Mouse (Mus musculus): Measurements from ENCODE around the gene Vmn2r89. TPM values are rescaled to one million over a fixed set of nuclear protein-coding genes. Genes with fewer than 3 reads are reported as not detected.
"Not testable (repeated sequence)": the region's sequence is repeated elsewhere in the genome, so short reads cannot be mapped to it uniquely, and the experiment has no call there.

The Vmn2r89 gene
- polyA plus RNA-seq (2015; fragmentation: Nextera tagmentation; extraction: Ambion mirVana) = not detected in 2 replicates

DNA sequence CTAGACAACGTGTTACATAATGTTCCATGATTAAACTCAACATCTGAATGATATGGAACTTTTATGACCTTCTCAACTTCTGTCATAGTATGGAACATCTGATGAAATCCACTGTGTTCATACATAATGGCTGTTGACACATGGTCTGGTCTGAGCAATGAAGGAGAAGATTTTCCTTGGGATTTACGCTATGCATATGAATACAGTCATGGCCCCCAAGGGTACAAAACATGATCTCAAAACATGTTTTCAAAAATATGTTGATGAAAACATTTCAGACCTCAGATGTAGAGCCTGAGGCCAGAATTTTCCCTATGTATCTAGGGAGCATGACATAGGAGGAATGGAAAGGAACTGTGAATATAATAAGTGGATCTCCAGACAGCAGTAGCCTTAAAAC, at the start of gene Vmn2r89:
TSS of gene Vmn2r89 (plus strand) at position 301 of the 400 bp plus-strand sequence.
- not testable (repeated sequence) for H3K27me3 ChIP-seq; H3K4me1 ChIP-seq; H3K36me3 ChIP-seq; ATAC-seq (ENCODE audit: low FRiP score, low read depth); H3K27ac ChIP-seq; H3K4me2 ChIP-seq (replicated peaks); H3K9me3 ChIP-seq; H3K4me3 ChIP-seq; H3K9ac ChIP-seq
- 86% methylated on average over 2 of the region's 2 CpGs for WGBS

- Histone ChIP-seq H3K9ac (no peak within 1 kb of the TSS), H3K9me3 (no peaks in the 10 kb centered on the region), H3K27ac (no peak within 1 kb of the TSS), H3K36me3 (no peaks in the 10 kb centered on the region), H3K4me2 (replicated peaks) (no peak within 1 kb of the TSS), H3K27me3 (no peaks in the 10 kb centered on the region), H3K4me1 (no peaks in the 10 kb centered on the region), H3K4me3 (no peak within 1 kb of the TSS)
- WGBS = 81% methylated on average over 1 of the region's 1 CpGs
- ATAC-seq (ENCODE audit: low FRiP score, low read depth) = no peak
Measured at GRCm38 (mm10) chr14:51410520-51410919, 41.1 kb upstream of the Vmn2r89 start, which contains the start of gene Vmn2r88. Vmn2r88 (plus strand) TSS chr14:51410820.

DNA sequence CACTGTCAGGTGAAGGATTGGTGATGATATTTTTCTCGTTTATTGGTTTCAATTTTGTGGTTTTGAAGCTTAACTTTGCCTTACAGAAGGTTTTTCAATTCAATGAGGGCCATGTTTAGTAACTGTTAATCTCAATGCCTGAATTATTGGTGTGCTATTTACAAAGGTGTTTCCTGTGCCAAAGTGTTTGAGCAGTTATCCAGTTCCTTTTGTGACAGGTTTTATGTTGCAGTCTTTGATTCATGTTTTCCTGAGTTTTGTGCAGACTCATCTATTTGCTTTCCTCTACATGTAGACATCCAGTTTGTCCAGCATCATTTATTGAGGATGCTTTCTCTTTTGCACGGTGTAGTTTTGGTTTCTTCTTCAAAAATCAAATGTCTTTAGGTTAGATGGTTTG, 27.8 kb upstream of the Vmn2r89 start:
- no peaks in the 10 kb centered on the region for H3K4me1 ChIP-seq
- H3K27me3 ChIP-seq = no peaks in the 10 kb centered on the region
- no peak overlapping the region for H3K9ac ChIP-seq
- no peak overlapping the region for H3K4me3 ChIP-seq
- WGBS = 46% methylated on average over 2 of the region's 2 CpGs
- ATAC-seq (ENCODE audit: low FRiP score, low read depth) = no peak
- no peak overlapping the region for H3K4me2 ChIP-seq (replicated peaks)
- no peaks in the 10 kb centered on the region for H3K36me3 ChIP-seq
- H3K9me3 ChIP-seq = no peaks in the 10 kb centered on the region; the same call in 1 of the 2 replicates
- H3K27ac ChIP-seq = no peak overlapping the region

- not testable (repeated sequence) for H3K4me3 ChIP-seq; H3K4me1 ChIP-seq; H3K9me3 ChIP-seq; ATAC-seq (ENCODE audit: low FRiP score, low read depth); H3K9ac ChIP-seq; H3K36me3 ChIP-seq; H3K27ac ChIP-seq; H3K4me2 ChIP-seq (replicated peaks); H3K27me3 ChIP-seq
Measured at GRCm38 (mm10) chr14:51430138-51430537, 21.5 kb upstream of the Vmn2r89 start.

DNA sequence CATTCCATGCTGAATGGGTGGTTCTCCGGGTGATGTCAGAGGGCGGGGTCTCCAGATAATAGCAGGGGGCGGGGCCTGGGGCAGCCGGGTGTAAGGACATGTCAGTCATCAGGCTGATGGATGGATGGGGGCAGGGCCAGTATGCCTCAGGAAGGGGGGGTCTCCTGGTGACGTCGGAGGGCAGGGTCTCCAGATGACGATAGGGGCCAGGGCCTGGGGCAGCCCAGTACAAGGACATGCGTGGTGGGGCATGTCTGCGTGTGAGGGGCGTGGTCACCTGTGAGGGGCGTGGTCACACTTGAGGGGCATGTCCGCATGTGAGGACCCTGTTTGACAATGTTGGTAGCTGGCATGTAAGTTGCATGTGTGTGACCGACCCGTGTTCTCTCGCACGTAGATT, 17.1 kb upstream of the Vmn2r89 start:
- H3K36me3 ChIP-seq = no peaks in the 10 kb centered on the region
- no peak overlapping the region for H3K9ac ChIP-seq
- H3K4me1 ChIP-seq = no peaks in the 10 kb centered on the region
- no peak overlapping the region for H3K4me2 ChIP-seq (replicated peaks)
- H3K27me3 ChIP-seq = no peaks in the 10 kb centered on the region
- H3K27ac ChIP-seq = no peak overlapping the region
- no peak overlapping the region for H3K4me3 ChIP-seq
- no peak for ATAC-seq (ENCODE audit: low FRiP score, low read depth)
- H3K9me3 ChIP-seq = peaks cover 19% of the 10 kb centered on the region
- 90% methylated on average over 16 of the region's 16 CpGs for WGBS

DNA sequence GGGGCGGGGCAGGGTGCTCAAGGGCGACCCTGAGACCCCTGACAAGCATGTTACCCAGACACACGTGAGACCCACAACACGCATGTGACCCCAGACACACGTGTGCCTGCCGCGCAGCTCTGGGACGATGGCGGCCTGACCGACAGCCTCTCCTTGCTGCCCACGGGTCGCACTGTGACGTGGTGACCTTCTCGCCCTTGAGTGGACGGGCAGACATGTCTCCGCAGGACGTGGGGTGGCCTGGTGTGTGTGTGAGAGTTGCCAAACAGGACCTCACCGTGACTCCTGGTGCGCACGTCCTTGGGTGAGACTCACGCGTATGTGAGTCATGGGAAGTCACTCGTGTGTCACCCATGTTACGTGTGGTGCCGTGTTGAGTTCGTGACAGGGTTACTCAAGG, 16.6 kb upstream of the Vmn2r89 start:
- Histone ChIP-seq H3K4me1 (no peaks in the 10 kb centered on the region), H3K36me3 (no peaks in the 10 kb centered on the region), H3K27me3 (no peaks in the 10 kb centered on the region), H3K9me3 (peaks cover 19% of the 10 kb centered on the region), H3K9ac (no peak overlapping the region), H3K4me3 (no peak overlapping the region), H3K4me2 (replicated peaks) (no peak overlapping the region), H3K27ac (no peak overlapping the region)
- ATAC-seq (ENCODE audit: low FRiP score, low read depth) = no peak
- WGBS = 97% methylated on average over 26 of the region's 26 CpGs

GRCm38 (mm10) chr14:51438955-51439354, 12.7 kb upstream of the Vmn2r89 start:
- H3K4me3 ChIP-seq = no peak overlapping the region
- H3K9ac ChIP-seq = no peak overlapping the region
- H3K4me2 ChIP-seq (replicated peaks) = no peak overlapping the region
- H3K9me3 ChIP-seq = peaks cover 19% of the 10 kb centered on the region
- H3K4me1 ChIP-seq = no peaks in the 10 kb centered on the region
- 76% methylated on average over 4 of the region's 4 CpGs for WGBS
- ATAC-seq (ENCODE audit: low FRiP score, low read depth) = no peak
- no peaks in the 10 kb centered on the region for H3K36me3 ChIP-seq
- H3K27me3 ChIP-seq = no peaks in the 10 kb centered on the region
- no peak overlapping the region for H3K27ac ChIP-seq

- H3K4me1 ChIP-seq; ATAC-seq (ENCODE audit: low FRiP score, low read depth); H3K4me2 ChIP-seq (replicated peaks); H3K36me3 ChIP-seq; H3K9ac ChIP-seq; H3K27me3 ChIP-seq; H3K4me3 ChIP-seq; H3K9me3 ChIP-seq; H3K27ac ChIP-seq: not testable (repeated sequence)
- WGBS = 84% methylated on average over 10 of the region's 10 CpGs
Measured at GRCm38 (mm10) chr14:51480278-51480677, 28.6 kb downstream of the Vmn2r89 start.

- H3K4me2 ChIP-seq (replicated peaks); H3K9ac ChIP-seq; H3K27me3 ChIP-seq; H3K9me3 ChIP-seq; H3K4me3 ChIP-seq; H3K4me1 ChIP-seq; ATAC-seq (ENCODE audit: low FRiP score, low read depth); H3K27ac ChIP-seq; H3K36me3 ChIP-seq: not testable (repeated sequence)
- WGBS = 84% methylated on average over 12 of the region's 12 CpGs
Measured at GRCm38 (mm10) chr14:51481332-51482015, 29.8 kb downstream of the Vmn2r89 start.

- Histone ChIP-seq H3K4me2 (replicated peaks) (no peak overlapping the region), H3K36me3 (no peaks in the 10 kb centered on the region), H3K9ac (no peak overlapping the region), H3K27me3 (no peaks in the 10 kb centered on the region), H3K4me3 (no peak overlapping the region), H3K27ac (no peak overlapping the region), H3K9me3 (no peaks in the 10 kb centered on the region), H3K4me1 (no peaks in the 10 kb centered on the region)
- WGBS = 73% methylated on average over 5 of the region's 5 CpGs
- ATAC-seq (ENCODE audit: low FRiP score, low read depth) = no peak
Measured at GRCm38 (mm10) chr14:51482051-51482715, 30.5 kb downstream of the Vmn2r89 start.

GRCm38 (mm10) chr14:51482971-51483381, 31.3 kb downstream of the Vmn2r89 start:
- whole genome bisulfite sequencing = 79% methylated on average over 10 of the region's 10 CpGs
- H3K9ac ChIP-seq; ATAC-seq (ENCODE audit: low FRiP score, low read depth); H3K4me1 ChIP-seq; H3K36me3 ChIP-seq; H3K27ac ChIP-seq; H3K4me3 ChIP-seq; H3K9me3 ChIP-seq; H3K27me3 ChIP-seq; H3K4me2 ChIP-seq (replicated peaks): not testable (repeated sequence)

DNA sequence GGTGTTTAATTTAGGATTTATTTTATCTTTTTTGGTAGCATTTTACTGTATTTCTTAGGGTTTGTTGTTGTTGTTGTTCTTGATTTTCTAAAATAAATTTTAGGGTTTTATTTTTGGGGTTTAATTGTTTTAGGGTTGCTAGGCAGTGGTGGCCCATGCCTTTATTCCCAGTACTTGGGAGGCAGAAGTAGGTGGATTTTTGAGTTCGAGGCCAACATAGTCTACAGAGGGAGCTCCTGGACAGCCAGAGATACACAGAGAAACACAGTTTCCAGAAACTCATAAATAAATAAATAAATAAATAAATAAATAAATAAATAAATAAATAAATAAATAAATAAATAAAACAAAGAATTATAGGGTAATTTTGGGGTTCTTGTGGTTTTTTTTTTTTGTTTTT, 32.0 kb downstream of the Vmn2r89 start:
- no peaks in the 10 kb centered on the region for H3K4me1 ChIP-seq
- no peaks in the 10 kb centered on the region for H3K36me3 ChIP-seq
- H3K4me3 ChIP-seq = no peak overlapping the region
- H3K27ac ChIP-seq = no peak overlapping the region
- H3K4me2 ChIP-seq (replicated peaks) = no peak overlapping the region
- no peak overlapping the region for H3K9ac ChIP-seq
- ATAC-seq (ENCODE audit: low FRiP score, low read depth) = no peak
- no peaks in the 10 kb centered on the region for H3K27me3 ChIP-seq
- H3K9me3 ChIP-seq = no peaks in the 10 kb centered on the region
- WGBS = 82% methylated on average over 1 of the region's 1 CpGs

GRCm38 (mm10) chr14:51486111-51486510, 34.5 kb downstream of the Vmn2r89 start:
- Histone ChIP-seq H3K4me1 (no peaks in the 10 kb centered on the region), H3K9me3 (no peaks in the 10 kb centered on the region), H3K27ac (no peak overlapping the region), H3K27me3 (no peaks in the 10 kb centered on the region), H3K4me2 (replicated peaks) (no peak overlapping the region), H3K9ac (no peak overlapping the region), H3K4me3 (no peak overlapping the region), H3K36me3 (no peaks in the 10 kb centered on the region)
- ATAC-seq (ENCODE audit: low FRiP score, low read depth) = no peak
- 87% methylated on average over 1 of the region's 1 CpGs for WGBS
